In the genomic region with DNA sequence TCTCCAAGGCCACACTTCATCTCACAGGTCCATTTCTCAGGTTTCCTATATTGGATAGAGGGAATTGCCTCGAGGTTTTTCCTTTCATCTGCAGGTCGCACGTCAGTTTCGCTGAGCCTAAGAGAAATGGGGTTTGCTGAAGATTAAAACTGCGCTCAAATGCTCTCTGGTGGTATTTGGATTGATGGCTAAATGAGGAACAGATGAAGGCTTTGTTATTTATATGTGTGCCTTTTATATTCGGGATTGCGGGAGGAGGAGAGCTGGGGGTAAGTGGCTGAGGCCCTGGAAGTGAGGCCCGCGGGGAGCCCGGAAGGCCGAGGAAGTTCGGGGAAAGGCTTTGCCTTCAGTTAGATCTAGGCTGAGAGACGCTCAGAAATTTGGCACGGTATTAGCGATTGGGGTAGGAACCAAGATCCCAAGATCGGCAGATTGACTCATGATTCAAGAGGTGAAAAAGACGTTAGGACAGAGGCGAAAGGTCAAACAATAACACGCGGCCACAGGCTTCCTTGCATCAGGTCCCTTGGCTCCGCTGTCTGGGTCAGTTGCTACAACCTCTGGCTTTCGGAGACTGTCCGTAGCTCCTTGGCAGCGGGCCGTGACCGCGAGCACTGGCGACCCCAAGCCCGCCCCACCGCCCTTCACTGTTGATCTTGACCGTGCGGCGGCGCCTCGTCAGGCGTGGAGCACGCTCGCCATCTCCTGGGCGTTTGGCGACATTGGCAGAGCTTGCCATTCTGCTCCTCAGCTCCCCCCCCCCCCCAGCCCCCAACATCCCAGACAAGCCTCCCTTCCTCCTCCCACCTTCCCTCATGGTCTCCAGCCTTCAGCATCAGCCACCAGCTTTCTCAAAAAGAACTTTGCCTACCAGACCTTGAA, we compare ENCODE assay signal across 8 mouse cellular contexts. TPM values are rescaled to one million over a fixed set of nuclear protein-coding genes. Genes with fewer than 3 reads are reported as not detected.
DNase-seq lines count a peak whose midpoint lies in the region; ATAC-seq and TF ChIP-seq lines count a peak whose summit lies in the region.

No protein-coding gene starts in this region.

- H3K27me3 ChIP-seq in embryonic facial prominence, embryonic 10.5 days (replicated peaks; ENCODE audit: low read depth, poor library complexity, severe bottlenecking): peaks cover 100% of the 10 kb centered on the region
- peaks cover 95% of the 10 kb centered on the region for H3K27me3 ChIP-seq in hindbrain, embryonic 15.5 days
- peaks cover 95% of the 10 kb centered on the region for H3K27me3 ChIP-seq in neural tube, embryonic 15.5 days (replicated peaks)

- H3K4me3 ChIP-seq in embryonic facial prominence, embryonic 10.5 days: peak overlapping the region; percentile 46
- peak overlapping the region; percentile 30 for H3K4me3 ChIP-seq in hindbrain, embryonic 15.5 days
- H3K4me3 ChIP-seq in lung, adult 2 months (replicated peaks; ENCODE audit: extremely low read depth, low read depth, low read length): no peak overlapping the region
- H3K4me3 ChIP-seq in neural tube, embryonic 15.5 days (replicated peaks): peak overlapping the region; percentile 24

- H3K9me3 ChIP-seq in embryonic facial prominence, embryonic 10.5 days: no peaks in the 10 kb centered on the region
- H3K9me3 ChIP-seq in hindbrain, embryonic 15.5 days: no peaks in the 10 kb centered on the region
- no peaks in the 10 kb centered on the region for H3K9me3 ChIP-seq in neural tube, embryonic 15.5 days (replicated peaks)

- DNase-seq in cerebellum, adult 18-20 months: peak; percentile 29 to 48
- peak; percentile 86 for DNase-seq in embryonic facial prominence, embryonic 10.5 days (ENCODE audit: low spot score)
- no peak for DNase-seq in lung, adult 2 months
- DNase-seq in frontal cortex, postnatal 10 days (ENCODE audit: low spot score in 2 of 2): no peak

- H3K4me2 ChIP-seq in hindbrain, embryonic 15.5 days: peak overlapping the region; percentile 54
- H3K4me2 ChIP-seq in neural tube, embryonic 15.5 days: peak overlapping the region; percentile 52

- H3K36me3 ChIP-seq in embryonic facial prominence, embryonic 10.5 days (replicated peaks): no peaks in the 10 kb centered on the region
- no peaks in the 10 kb centered on the region for H3K36me3 ChIP-seq in hindbrain, embryonic 15.5 days
- no peaks in the 10 kb centered on the region for H3K36me3 ChIP-seq in neural tube, embryonic 15.5 days

- under 1% methylated on average over 40 of the region's 40 CpGs for WGBS in embryonic facial prominence, embryonic 10.5 days
- 2% methylated on average over 40 of the region's 40 CpGs for WGBS in hindbrain, embryonic 15.5 days
- WGBS in lung, adult 2 months: 13% methylated on average over 40 of the region's 40 CpGs
- 4% methylated on average over 40 of the region's 40 CpGs for WGBS in neural tube, embryonic 15.5 days

- no peak overlapping the region for H3K9ac ChIP-seq in hindbrain, embryonic 15.5 days
- no peak overlapping the region for H3K9ac ChIP-seq in neural tube, embryonic 15.5 days (replicated peaks)

- TF ChIP-seq POLR2A in lung, adult 2 months (IDR thresholded peaks at IDR 0.05; ENCODE audit: borderline replicate concordance, extremely low read depth, low read depth, low read length): no peak

- H3K27ac ChIP-seq in embryonic facial prominence, embryonic 10.5 days (replicated peaks): no peak overlapping the region
- no peak overlapping the region for H3K27ac ChIP-seq in hindbrain, embryonic 15.5 days (replicated peaks)
- H3K27ac ChIP-seq in neural tube, embryonic 15.5 days (replicated peaks): no peak overlapping the region

- TF ChIP-seq CTCF in lung, adult 2 months (IDR thresholded peaks at IDR 0.05; ENCODE audit: insufficient read depth, low read length): peak; percentile 63

- H3K4me1 ChIP-seq in embryonic facial prominence, embryonic 10.5 days: peaks cover 25% of the 10 kb centered on the region
- H3K4me1 ChIP-seq in hindbrain, embryonic 15.5 days (replicated peaks): peaks cover 13% of the 10 kb centered on the region
- H3K4me1 ChIP-seq in lung, adult 2 months (ENCODE audit: control insufficient read depth, insufficient read depth, low read length): peaks cover 2% of the 10 kb centered on the region; the same call in 1 of the 2 replicates
- H3K4me1 ChIP-seq in neural tube, embryonic 15.5 days: peaks cover 23% of the 10 kb centered on the region

- no peak; the same call in 1 of the 2 replicates for ATAC-seq in cerebellum, adult (ENCODE audit: insufficient number of reproducible peaks, low FRiP score, low TSS enrichment)
- peak; percentile 72 for ATAC-seq in CD4-positive, CD25-positive, alpha-beta regulatory T cell, adult 4 months
- ATAC-seq in hindbrain, embryonic 15.5 days (ENCODE audit: low FRiP score, low read depth): no peak; the same call in 1 of the 2 replicates
- ATAC-seq in neural tube, embryonic 15.5 days (ENCODE audit: low FRiP score): peak; percentile 51; the same call in 1 of the 2 replicates

RNA-seq across cellular contexts. Expression of a gene that starts 2.1 kb away (rescaled TPM):
- polyA plus RNA-seq in CD4-positive, CD25-positive, alpha-beta regulatory T cell, adult 4 months (2017; shearing (Covaris generic)): not detected
- not detected in 2 replicates for polyA plus RNA-seq in embryonic facial prominence, embryonic 10.5 days (2016; fragmentation: Nextera tagmentation; extraction: Ambion mirVana)
- polyA plus RNA-seq in hindbrain, embryonic 15.5 days (2015; fragmentation: Nextera tagmentation; extraction: Ambion mirVana): not detected in 2 replicates
- not detected in 2 replicates for polyA plus RNA-seq in lung, adult 2 months (2012; rRNA removed)
- 0.38 and 0.43 TPM in 2 replicates for polyA plus RNA-seq in neural tube, embryonic 15.5 days (2015; fragmentation: Nextera tagmentation; extraction: Ambion mirVana)

RNA-seq across cellular contexts. Expression of a gene that starts 4.6 kb away (rescaled TPM):
- not detected for polyA plus RNA-seq in CD4-positive, CD25-positive, alpha-beta regulatory T cell, adult 4 months (2017; shearing (Covaris generic))
- not detected in 2 replicates for polyA plus RNA-seq in embryonic facial prominence, embryonic 10.5 days (2016; fragmentation: Nextera tagmentation; extraction: Ambion mirVana)
- not detected in 2 replicates for polyA plus RNA-seq in hindbrain, embryonic 15.5 days (2015; fragmentation: Nextera tagmentation; extraction: Ambion mirVana)
- polyA plus RNA-seq in lung, adult 2 months (2012; rRNA removed): 0.04 and 0.15 TPM in 2 replicates
- 0.14 and 0.20 TPM in 2 replicates for polyA plus RNA-seq in neural tube, embryonic 15.5 days (2015; fragmentation: Nextera tagmentation; extraction: Ambion mirVana)

RNA-seq across cellular contexts. Expression of a gene that starts 6.6 kb away (rescaled TPM):
- not detected for polyA plus RNA-seq in CD4-positive, CD25-positive, alpha-beta regulatory T cell, adult 4 months (2017; shearing (Covaris generic))
- not detected in 2 replicates for polyA plus RNA-seq in embryonic facial prominence, embryonic 10.5 days (2016; fragmentation: Nextera tagmentation; extraction: Ambion mirVana)
- polyA plus RNA-seq in hindbrain, embryonic 15.5 days (2015; fragmentation: Nextera tagmentation; extraction: Ambion mirVana): not detected in 2 replicates
- polyA plus RNA-seq in lung, adult 2 months (2012; rRNA removed): 0.24 TPM in 1 of 2 replicates, not detected in the other
- 4.1 and 9.2 TPM in 2 replicates for polyA plus RNA-seq in neural tube, embryonic 15.5 days (2015; fragmentation: Nextera tagmentation; extraction: Ambion mirVana)

RNA-seq across cellular contexts. Expression of a gene that starts 13.4 kb away (rescaled TPM):
- not detected for polyA plus RNA-seq in CD4-positive, CD25-positive, alpha-beta regulatory T cell, adult 4 months (2017; shearing (Covaris generic))
- 0.05 and 0.08 TPM in 2 replicates for polyA plus RNA-seq in embryonic facial prominence, embryonic 10.5 days (2016; fragmentation: Nextera tagmentation; extraction: Ambion mirVana)
- polyA plus RNA-seq in hindbrain, embryonic 15.5 days (2015; fragmentation: Nextera tagmentation; extraction: Ambion mirVana): 0.76 and 0.87 TPM in 2 replicates
- polyA plus RNA-seq in lung, adult 2 months (2012; rRNA removed): not detected in 2 replicates
- 0.23 and 0.42 TPM in 2 replicates for polyA plus RNA-seq in neural tube, embryonic 15.5 days (2015; fragmentation: Nextera tagmentation; extraction: Ambion mirVana)

RNA-seq across cellular contexts. Expression of a gene that starts 19.0 kb away (rescaled TPM):
- polyA plus RNA-seq in CD4-positive, CD25-positive, alpha-beta regulatory T cell, adult 4 months (2017; shearing (Covaris generic)): not detected
- polyA plus RNA-seq in embryonic facial prominence, embryonic 10.5 days (2016; fragmentation: Nextera tagmentation; extraction: Ambion mirVana): not detected in 2 replicates
- polyA plus RNA-seq in hindbrain, embryonic 15.5 days (2015; fragmentation: Nextera tagmentation; extraction: Ambion mirVana): not detected in 2 replicates
- not detected in 2 replicates for polyA plus RNA-seq in lung, adult 2 months (2012; rRNA removed)
- 61.8 and 83.6 TPM in 2 replicates for polyA plus RNA-seq in neural tube, embryonic 15.5 days (2015; fragmentation: Nextera tagmentation; extraction: Ambion mirVana)

Comparison
In these comparisons a context has a peak if more than half of its experiments do, and no peak if none do; other contexts are left out.
1. DNase-seq: peak in cerebellum, adult 18-20 months (2 of 2) and embryonic facial prominence, embryonic 10.5 days (single experiment); none in lung, adult 2 months (single experiment) and frontal cortex, postnatal 10 days (0 of 2).
2. ATAC-seq: peak in CD4-positive, CD25-positive, alpha-beta regulatory T cell, adult 4 months (single experiment) and neural tube, embryonic 15.5 days (single experiment); none in cerebellum, adult (single experiment) and hindbrain, embryonic 15.5 days (single experiment).